Mouse (Mus musculus): Measurements from ENCODE around the gene Parp11. TPM values are rescaled to one million over a fixed set of nuclear protein-coding genes. Genes with fewer than 3 reads are reported as not detected.

Parp11 gene
- polyA plus RNA-seq, 1 experiment: 19.4 TPM

Other genes with a start within 250 kb of the Parp11 start
- gene Cracr2a, start 114.5 kb downstream of the Parp11 start, polyA plus RNA-seq (2012; rRNA removed): 0.96 and 1.7 TPM in 2 replicates

All from urinary bladder, adult 2 months (tissue).